Mouse (Mus musculus) thymus, adult 2 months (tissue): Measurements from ENCODE around the gene Wdr41.

ENCODE experiments used
- CTCF ChIP-seq: fragments of 200-500 bp; IDR thresholded peaks from 2 replicates; pipeline ENCODE4 v1.5.1; 2012; ENCODE audit warnings: mild to moderate bottlenecking, control low read depth, low read length, moderate library complexity, borderline replicate concordance; ENCODE audit not compliant: control insufficient read depth, poor library complexity, insufficient read depth; ENCODE audit errors: extremely low read depth
- POLR2A ChIP-seq: fragments of 200-500 bp; IDR thresholded peaks from 2 replicates; pipeline ENCODE4 v1.6.1; 2012; ENCODE audit warnings: mild to moderate bottlenecking, low read length, control low read depth, moderate library complexity; ENCODE audit not compliant: control insufficient read depth, poor library complexity, insufficient read depth; ENCODE audit errors: extremely low read depth

DNA sequence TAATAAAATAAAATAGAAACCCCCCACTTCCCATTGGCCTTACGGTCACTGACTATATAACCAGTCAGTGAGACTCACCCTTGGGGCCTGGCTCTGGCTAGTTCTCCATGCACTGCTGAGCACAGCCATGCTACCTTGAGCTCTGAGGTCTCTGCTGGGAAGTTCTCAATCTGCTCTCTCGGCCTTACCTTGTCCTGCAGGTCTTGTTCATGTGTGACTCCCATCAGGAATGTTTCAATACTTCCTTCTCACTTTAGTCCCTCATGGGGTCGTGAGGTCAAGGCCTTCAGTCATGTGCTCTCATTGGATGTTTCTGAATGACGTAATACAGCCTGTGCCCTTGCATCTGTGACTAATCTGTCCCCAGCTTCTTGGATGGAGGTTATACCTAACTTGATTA is 82.7 kb downstream of the Wdr41 start:
- TF ChIP-seq CTCF (no peak), POLR2A (no peak)
